Comparison of ENCODE assay signal across 21 mouse cellular contexts in genomic region chr5:38114526-38114925, GRCm38 (mm10).
"Had no signal": no experiment of that assay in that cellular context is flagged by ENCODE, and none has a peak within 500 bp of the region (broad histone marks: within the 10 kb centered on the region; RNA-seq: fewer than 3 reads in every experiment).

No protein-coding gene starts in this region.

- DNase-seq: gastrocnemius, adult 2 months; gastrocnemius, postnatal 10 days; gastrocnemius, postnatal 25 days; heart, adult 18-20 months; heart, postnatal 10 days; heart, postnatal 4 days; kidney, adult 11 months; kidney, postnatal 10 days; layer of hippocampus, adult 9-11 months; layer of hippocampus, postnatal 36 days; liver, embryonic 13.5 days had no signal

- H3K9ac ChIP-seq: heart, embryonic 12.5 days; hindbrain, embryonic 12.5 days; hindbrain, embryonic 14.5 days; limb, embryonic 12.5 days; liver, embryonic 13.5 days; liver, embryonic 15.5 days had no signal

- H3K27ac ChIP-seq: gastrocnemius, adult 2 months; heart, embryonic 10.5 days; hindbrain, embryonic 10.5 days; hindbrain, embryonic 12.5 days; hindbrain, embryonic 14.5 days; limb, embryonic 10.5 days; limb, embryonic 12.5 days; liver, embryonic 13.5 days; liver, embryonic 15.5 days had no signal

- H3K4me2 ChIP-seq: heart, embryonic 12.5 days; hindbrain, embryonic 12.5 days; hindbrain, embryonic 14.5 days; limb, embryonic 12.5 days; liver, embryonic 13.5 days; liver, embryonic 15.5 days had no signal

- ATAC-seq: hindbrain, embryonic 16.5 days; inflammation-experienced regulatory T-cells, adult 6 months had no signal

- H3K27me3 ChIP-seq: heart, embryonic 12.5 days; hindbrain, embryonic 12.5 days; limb, embryonic 12.5 days; liver, embryonic 13.5 days; liver, embryonic 15.5 days had no signal

- H3K4me3 ChIP-seq: gastrocnemius, adult 2 months; heart, embryonic 10.5 days; heart, embryonic 12.5 days; hindbrain, embryonic 10.5 days; hindbrain, embryonic 12.5 days; limb, embryonic 10.5 days; limb, embryonic 12.5 days; liver, embryonic 13.5 days; liver, embryonic 15.5 days had no signal

- H3K4me1 ChIP-seq: heart, embryonic 10.5 days; heart, embryonic 12.5 days; hindbrain, embryonic 10.5 days; hindbrain, embryonic 12.5 days; limb, embryonic 10.5 days; limb, embryonic 12.5 days; liver, embryonic 13.5 days; liver, embryonic 15.5 days had no signal

- H3K9me3 ChIP-seq: heart, embryonic 10.5 days; heart, embryonic 12.5 days; hindbrain, embryonic 10.5 days; hindbrain, embryonic 12.5 days; limb, embryonic 10.5 days; limb, embryonic 12.5 days; liver, embryonic 13.5 days; liver, embryonic 15.5 days had no signal
